Mouse (Mus musculus) inflammation-experienced regulatory T-cells, adult 6 months (primary cell): ENCODE data around the gene Sctr. TPM values are rescaled to one million over a fixed set of nuclear protein-coding genes. Genes with fewer than 3 reads are reported as not detected.

Experiments
- ATAC-seq: one replicate; pipeline ENCODE4 v1.8.0; 2017
- polyA plus RNA-seq, 3 experiments: library from polyadenylated mRNA; unstranded; fragments of 100-300 nt; shearing (Covaris generic); gene quantifications; one replicate each; pipeline ENCODE4 v1.2.1; 2017

The Sctr gene
- polyA plus RNA-seq, 3 experiments from 2014 or later, result not detected

- ATAC-seq, result no peak
These were observed 103.2 kb downstream of the Sctr start for GRCm38 (mm10) chr1:120109741-120110432.

DNA sequence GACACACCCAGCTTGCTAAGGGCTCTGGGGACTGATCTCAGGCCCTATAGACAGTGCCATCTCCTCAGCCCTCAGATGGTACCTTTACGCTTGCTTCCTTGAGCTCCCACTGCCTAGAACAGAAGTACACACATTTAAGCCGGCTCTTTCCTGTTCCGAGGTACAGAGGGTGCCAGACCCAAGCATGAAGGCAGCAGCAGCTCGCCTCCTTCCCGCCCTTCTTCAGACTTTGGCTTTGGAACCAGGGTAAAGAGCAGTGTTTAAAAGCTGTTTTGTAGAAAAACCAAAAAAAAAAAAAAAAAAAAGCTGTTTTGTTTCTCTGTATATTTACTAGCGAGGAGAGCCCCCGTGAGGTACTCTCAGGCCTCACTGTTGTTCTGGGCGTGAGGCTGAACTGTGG is 105.1 kb downstream of the Sctr start:
- no peak for ATAC-seq

GRCm38 (mm10) chr1:120112251-120113187 is 105.8 kb downstream of the Sctr start:
- no peak for ATAC-seq

Other genes starting within 250 kb of the Sctr start
- gene Ptpn4, start 169.3 kb upstream of the Sctr start, polyA plus RNA-seq, result 10 to 100 TPM in 1 of 3 experiments, 1 to 10 TPM in 2; 3.8 to 13.3 (median 6.7) TPM
- gene Tmem177, start 93.7 kb upstream of the Sctr start, polyA plus RNA-seq, result 1 to 10 TPM; 6.6 to 8.1 (median 6.7) TPM
- not detected for gene Cfap221, start 9.7 kb upstream of the Sctr start, polyA plus RNA-seq
- gene Tmem37, start 67.2 kb downstream of the Sctr start, polyA plus RNA-seq, result 1 to 10 TPM in 1 of 3 experiments, under 1 TPM in 2; 0.86 to 4.5 (median 0.91) TPM
- gene Dbi, start 114.2 kb downstream of the Sctr start, polyA plus RNA-seq, result 100 to 1,000 TPM; 144 to 324 (median 146) TPM
- gene 3110009E18Rik, start 114.3 kb downstream of the Sctr start, polyA plus RNA-seq, result 10 to 100 TPM; 23.2 to 27.8 (median 23.7) TPM